In genomic region chr4:62610142-62610675, GRCm38 (mm10) we compare ENCODE assay signal across 8 mouse cellular contexts. TPM values are rescaled to one million over a fixed set of nuclear protein-coding genes. Genes with fewer than 3 reads are reported as not detected.
A peak's percentile ranks its signal among the peaks of the same experiment; 100 is the strongest.
DNase-seq lines count a peak whose midpoint lies in the region.

No protein-coding gene starts in this region.

- intact Hi-C loops in heart, postnatal 25 days (cut with DNase I): no loop called here
- intact Hi-C loops in heart, postnatal 10 days (cut with DNase I): no loop called here

- peak; percentile 51 to 58 for DNase-seq in heart, adult 18-20 months
- DNase-seq in heart, postnatal 25 days (ENCODE audit: low spot score): no peak
- DNase-seq in MN1 (ENCODE audit: low spot score): peak; percentile 68
- DNase-seq in cerebellum, adult 9-11 months: peak; percentile 65
- peak; percentile 60 to 63 for DNase-seq in heart, postnatal 10 days
- no peak for DNase-seq in ovary, postnatal 14 days (ENCODE audit: low spot score)
- DNase-seq in B cell, adult 2 months: no peak
- no peak for DNase-seq in urinary bladder, postnatal 36 days (ENCODE audit: low spot score in 2 of 2)

RNA-seq across cellular contexts. Expression of gene Rgs3, which starts 50.6 kb away (rescaled TPM):
- total RNA-seq in heart, adult 18-20 months (2021): 10 to 100 TPM; 21.5 to 25.9 TPM
- total RNA-seq in heart, postnatal 25 days (2021): 10 to 100 TPM; 27.9 to 31.2 TPM
- total RNA-seq in heart, postnatal 10 days (2021): 10 to 100 TPM; 51.1 to 60.0 TPM

Comparison
In these comparisons a context has a peak if more than half of its experiments do, and no peak if none do; other contexts are left out.
1. DNase-seq: peak in heart, adult 18-20 months (2 of 2), MN1 (single experiment), cerebellum, adult 9-11 months (single experiment) and heart, postnatal 10 days (2 of 2); none in heart, postnatal 25 days (single experiment), ovary, postnatal 14 days (single experiment), B cell, adult 2 months (0 of 2) and urinary bladder, postnatal 36 days (0 of 2).